8 mouse cellular contexts compared by ENCODE assay signal in the genomic region with DNA sequence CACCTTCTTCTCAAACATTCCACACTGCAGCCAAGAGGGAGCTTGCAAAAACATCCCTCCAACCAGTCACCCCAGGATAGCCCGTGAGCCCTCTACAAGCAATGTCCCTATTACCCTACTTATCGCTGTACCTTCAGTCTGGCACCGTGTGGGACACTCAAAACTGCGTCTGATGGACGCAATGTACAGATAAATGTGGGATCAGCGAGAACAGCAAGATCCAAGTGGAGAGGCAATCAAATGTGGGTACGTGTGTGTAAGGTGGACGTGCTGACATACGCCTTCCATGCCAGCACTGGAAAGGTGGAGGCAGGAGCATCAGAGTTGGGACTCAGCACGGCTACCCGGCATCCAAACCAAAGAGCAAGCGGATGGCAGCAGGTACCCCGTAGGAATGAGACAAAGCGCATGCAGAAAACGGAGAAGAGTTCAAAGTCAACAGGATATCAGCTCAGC. TPM values are rescaled to one million over a fixed set of nuclear protein-coding genes. Genes with fewer than 3 reads are reported as not detected.
DNase-seq lines count a peak whose midpoint lies in the region; ATAC-seq and TF ChIP-seq lines count a peak whose summit lies in the region.

No protein-coding gene starts in this region.

- DNase-seq in kidney, adult 2 months = no peak
- no peak for DNase-seq in kidney, adult 9 months
- DNase-seq in midbrain, embryonic 14.5 days = no peak
- DNase-seq in adrenal gland, postnatal 25 days = no peak
- no peak for DNase-seq in layer of hippocampus, adult 11-12 months (ENCODE audit: low spot score)
- DNase-seq in spleen, postnatal 14 days (ENCODE audit: low spot score in 2 of 2) = no peak

- ATAC-seq in hindbrain, embryonic 13.5 days (ENCODE audit: low FRiP score) = peak; percentile 55
- peak; percentile 49 for ATAC-seq in midbrain, embryonic 14.5 days (ENCODE audit: low FRiP score, low TSS enrichment)

- no peak for TF ChIP-seq POLR2A in kidney, adult 2 months (IDR thresholded peaks at IDR 0.05; ENCODE audit: low read depth, low read length)
- TF ChIP-seq POLR2A in bone marrow macrophage, adult 2 months (IDR thresholded peaks at IDR 0.05; ENCODE audit: borderline replicate concordance, low read depth, low read length) = no peak

- H3K9ac ChIP-seq in hindbrain, embryonic 13.5 days = peak overlapping the region; percentile 87
- H3K9ac ChIP-seq in midbrain, embryonic 14.5 days (replicated peaks; ENCODE audit: low read length) = peak overlapping the region; percentile 67

- H3K4me2 ChIP-seq in hindbrain, embryonic 13.5 days = peak overlapping the region; percentile 93
- peak overlapping the region; percentile 75 for H3K4me2 ChIP-seq in midbrain, embryonic 14.5 days (ENCODE audit: low read length)

- H3K27me3 ChIP-seq in kidney, adult 2 months (replicated peaks; ENCODE audit: control insufficient read depth, insufficient read depth, low read length) = no peaks in the 10 kb centered on the region
- no peaks in the 10 kb centered on the region for H3K27me3 ChIP-seq in hindbrain, embryonic 13.5 days
- H3K27me3 ChIP-seq in midbrain, embryonic 14.5 days (ENCODE audit: control insufficient read depth, insufficient read depth, low read length) = no peaks in the 10 kb centered on the region

- peak overlapping the region; percentile 83 for H3K27ac ChIP-seq in kidney, adult 2 months (ENCODE audit: insufficient read depth, low read depth, low read length)
- peak overlapping the region; percentile 91 for H3K27ac ChIP-seq in bone marrow macrophage, adult 2 months (ENCODE audit: insufficient read depth, low read depth, low read length)
- H3K27ac ChIP-seq in hindbrain, embryonic 13.5 days = peak overlapping the region; percentile 95
- H3K27ac ChIP-seq in midbrain, embryonic 14.5 days (replicated peaks; ENCODE audit: low read depth, low read length) = peak overlapping the region; percentile 95

- peak overlapping the region; percentile 64 for H3K4me3 ChIP-seq in kidney, adult 2 months (ENCODE audit: insufficient read depth, low read depth, low read length)
- peak overlapping the region; percentile 70 for H3K4me3 ChIP-seq in bone marrow macrophage, adult 2 months (ENCODE audit: insufficient read depth, low read length)
- peak overlapping the region; percentile 65 for H3K4me3 ChIP-seq in hindbrain, embryonic 13.5 days
- peak overlapping the region; percentile 75 for H3K4me3 ChIP-seq in midbrain, embryonic 14.5 days (replicated peaks; ENCODE audit: low read depth, low read length)

- WGBS in kidney, adult 2 months = 1% methylated on average over 15 of the region's 15 CpGs
- 3% methylated on average over 15 of the region's 15 CpGs for WGBS in hindbrain, embryonic 13.5 days
- WGBS in midbrain, embryonic 14.5 days = 1% methylated on average over 15 of the region's 15 CpGs

- TF ChIP-seq CTCF in kidney, adult 2 months (conservative IDR thresholded peaks at IDR 0.05; ENCODE audit: insufficient read depth, insufficient read length, low read depth, low read length) = no peak
- TF ChIP-seq CTCF in bone marrow macrophage, adult 2 months (IDR thresholded peaks at IDR 0.05; ENCODE audit: low read depth, low read length) = no peak

- H3K36me3 ChIP-seq in kidney, adult 2 months (ENCODE audit: control insufficient read depth, insufficient read depth, low read length) = no peaks in the 10 kb centered on the region
- H3K36me3 ChIP-seq in hindbrain, embryonic 13.5 days = no peaks in the 10 kb centered on the region
- H3K36me3 ChIP-seq in midbrain, embryonic 14.5 days (ENCODE audit: control insufficient read depth, insufficient read depth, low read length) = no peaks in the 10 kb centered on the region

- H3K9me3 ChIP-seq in hindbrain, embryonic 13.5 days = no peaks in the 10 kb centered on the region
- H3K9me3 ChIP-seq in midbrain, embryonic 14.5 days (ENCODE audit: control insufficient read depth, low read length) = no peaks in the 10 kb centered on the region

- peaks cover 3% of the 10 kb centered on the region; the same call in 1 of the 2 replicates for H3K4me1 ChIP-seq in kidney, adult 2 months (ENCODE audit: control insufficient read depth, insufficient read depth, low read length)
- H3K4me1 ChIP-seq in bone marrow macrophage, adult 2 months (ENCODE audit: control insufficient read depth, insufficient read depth, low read length) = peaks cover 12% of the 10 kb centered on the region
- peaks cover 14% of the 10 kb centered on the region for H3K4me1 ChIP-seq in hindbrain, embryonic 13.5 days (replicated peaks)
- H3K4me1 ChIP-seq in midbrain, embryonic 14.5 days (ENCODE audit: control insufficient read depth, insufficient read depth, low read length) = peaks cover 11% of the 10 kb centered on the region

RNA-seq across cellular contexts. Expression of a gene that starts 10.4 kb away (rescaled TPM):
- polyA plus RNA-seq in kidney, adult 2 months (2012; rRNA removed) = 186 and 236 TPM in 2 replicates
- 59.8 and 104 TPM in 2 replicates for polyA plus RNA-seq in bone marrow macrophage, adult 2 months (2012; ENCODE audit: insufficient read depth, insufficient read length, missing spikeins)
- 82.4 and 86.8 TPM in 2 replicates for polyA plus RNA-seq in hindbrain, embryonic 13.5 days (2015; fragmentation: Nextera tagmentation; extraction: Ambion mirVana)
- 122 and 129 TPM in 2 replicates for polyA plus RNA-seq in midbrain, embryonic 14.5 days (2014; fragmentation: Nextera tagmentation; extraction: Ambion mirVana)
- total RNA-seq in adrenal gland, postnatal 25 days (2021) = 161 and 235 TPM in 2 replicates
